Mouse (Mus musculus): ENCODE results near the gene Sar1b.
"Not testable (repeated sequence)": the region's sequence is repeated elsewhere in the genome, so short reads cannot be mapped to it uniquely, and the experiment has no call there.

The Sar1b gene

GRCm38 (mm10) chr11:51775507-51775906 lies 12.0 kb downstream of the Sar1b start:
- in situ Hi-C loops (cut with MboI, MseI) = no loop called here

- in situ Hi-C loops (cut with MboI, MseI) = no loop called here
Measured at GRCm38 (mm10) chr11:51777478-51777877, 14.0 kb downstream of the Sar1b start.

DNA sequence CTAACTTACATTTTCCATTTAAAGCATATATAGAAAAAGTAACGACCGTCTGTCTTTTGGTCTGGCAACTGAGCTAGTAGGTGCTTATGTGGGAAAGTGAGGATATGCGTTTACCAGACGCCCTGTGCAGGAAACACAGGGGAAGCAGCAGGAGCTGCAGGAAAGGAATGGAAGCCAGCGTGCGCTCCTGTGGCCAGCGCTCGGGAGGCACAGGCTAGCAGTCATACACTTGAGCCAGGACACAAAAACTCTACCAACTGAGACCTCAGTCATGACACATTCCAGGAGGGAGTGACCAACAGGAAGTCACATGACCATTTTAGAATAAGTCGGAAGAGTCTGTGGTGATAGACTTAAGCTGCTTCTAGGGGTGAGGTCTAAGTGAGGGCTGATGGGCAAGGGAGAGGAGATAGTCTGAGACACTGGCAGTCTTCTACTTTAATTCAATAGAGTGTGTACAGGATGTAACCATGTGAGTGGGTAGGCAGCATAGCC lies 17.3 kb downstream of the Sar1b start:
- in situ Hi-C loops (cut with MboI, MseI) = no loop called here

DNA sequence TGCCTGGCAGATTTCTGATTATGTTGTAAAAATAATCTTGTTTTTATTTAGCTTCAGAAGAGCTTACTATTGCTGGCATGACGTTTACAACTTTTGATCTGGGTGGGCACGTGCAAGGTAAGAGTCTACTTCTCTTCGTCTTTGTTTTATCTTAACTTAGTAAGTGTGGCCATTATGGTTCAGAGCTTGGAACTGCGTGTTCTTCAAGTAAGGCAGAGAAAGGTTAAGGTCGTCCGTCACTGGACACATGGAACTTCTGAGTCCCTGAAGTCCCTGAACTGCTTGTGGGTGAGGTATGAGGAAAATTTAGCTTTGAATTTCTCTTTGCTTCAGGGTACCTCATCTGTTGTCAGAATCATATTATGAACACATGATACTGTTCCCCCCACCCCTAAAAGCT lies 19.2 kb downstream of the Sar1b start:
- in situ Hi-C loops (cut with MboI, MseI) = no loop called here

DNA sequence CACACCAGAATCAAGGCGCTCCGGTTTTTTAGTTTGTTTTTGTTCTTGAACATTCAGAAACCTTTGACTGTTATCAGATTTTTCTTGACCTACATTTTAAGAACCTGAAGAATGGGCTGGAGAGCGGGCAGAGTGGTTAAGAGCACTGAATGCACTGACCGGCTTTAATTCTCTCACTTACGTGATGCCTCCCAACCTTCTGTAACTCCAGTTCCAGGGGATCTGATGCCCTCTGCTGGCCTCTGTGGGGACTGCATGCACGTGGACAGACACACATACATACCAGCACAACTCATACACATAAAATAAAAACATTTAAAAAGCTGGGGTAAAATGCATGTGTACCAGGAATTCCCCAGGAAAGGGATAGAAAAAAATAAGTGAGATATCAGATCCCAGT lies 22.4 kb downstream of the Sar1b start:
- in situ Hi-C loops (cut with MboI, MseI) = no loop called here

GRCm38 (mm10) chr11:51789735-51790134 lies 26.2 kb downstream of the Sar1b start:
- in situ Hi-C loops (cut with MboI, MseI) = not testable (repeated sequence)

GRCm38 (mm10) chr11:51790662-51791061 lies 27.2 kb downstream of the Sar1b start:
- in situ Hi-C loops (cut with MboI, MseI) = no loop called here

DNA sequence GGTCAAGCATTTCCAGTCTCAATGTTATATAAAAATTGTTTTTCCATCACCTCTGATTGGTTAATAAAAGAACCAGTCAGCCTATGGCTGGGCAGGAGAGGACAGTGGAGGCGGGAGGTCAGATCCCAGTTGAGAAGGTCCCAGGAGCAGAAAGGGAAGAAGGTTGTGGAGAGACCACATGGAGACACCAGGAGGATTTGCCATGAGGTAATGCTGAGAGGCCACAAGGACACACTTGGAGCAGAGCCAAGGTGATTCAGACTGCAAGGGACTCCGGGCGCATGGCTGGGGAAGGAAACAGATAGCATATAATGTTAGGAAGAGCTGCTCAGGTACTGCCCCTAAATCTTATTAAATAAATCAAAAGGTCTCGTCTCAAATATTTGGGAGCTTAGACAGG lies 32.8 kb downstream of the Sar1b start:
- in situ Hi-C loops (cut with MboI, MseI) = no loop called here

DNA sequence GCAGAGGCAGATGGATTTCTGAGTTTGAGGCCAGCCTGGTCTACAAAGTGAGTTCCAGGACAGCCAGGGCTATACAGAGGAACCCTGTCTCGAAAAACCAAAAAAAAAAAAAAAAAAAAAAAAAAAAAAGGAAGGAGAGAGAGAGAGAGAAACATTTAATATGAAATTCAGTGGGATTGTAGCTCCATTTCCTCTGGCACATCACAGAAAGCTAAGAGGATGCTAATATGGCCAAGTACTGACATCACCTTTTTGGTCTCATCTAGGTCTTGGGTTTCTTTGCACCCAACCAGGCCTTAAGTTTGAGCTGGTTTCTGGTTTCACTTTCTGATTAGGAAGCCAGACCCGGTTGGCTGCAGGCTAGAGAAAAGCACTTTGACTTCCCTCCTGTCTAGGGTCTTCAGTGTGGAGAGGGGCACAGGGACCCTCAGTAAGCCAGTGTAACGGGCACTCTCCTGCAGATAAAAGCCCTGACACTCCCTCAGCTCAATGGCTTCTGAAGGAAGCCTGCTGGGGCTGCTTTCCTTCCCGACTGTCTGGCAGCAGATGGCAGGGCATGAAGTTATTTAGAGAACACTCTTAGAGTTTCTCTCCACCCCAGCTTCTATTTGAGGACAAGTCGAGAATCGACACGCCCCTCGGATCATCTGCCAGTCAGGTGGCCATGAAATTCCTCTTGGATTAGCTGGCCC lies 37.3 kb downstream of the Sar1b start:
- in situ Hi-C loops (cut with MboI, MseI) = no loop called here

DNA sequence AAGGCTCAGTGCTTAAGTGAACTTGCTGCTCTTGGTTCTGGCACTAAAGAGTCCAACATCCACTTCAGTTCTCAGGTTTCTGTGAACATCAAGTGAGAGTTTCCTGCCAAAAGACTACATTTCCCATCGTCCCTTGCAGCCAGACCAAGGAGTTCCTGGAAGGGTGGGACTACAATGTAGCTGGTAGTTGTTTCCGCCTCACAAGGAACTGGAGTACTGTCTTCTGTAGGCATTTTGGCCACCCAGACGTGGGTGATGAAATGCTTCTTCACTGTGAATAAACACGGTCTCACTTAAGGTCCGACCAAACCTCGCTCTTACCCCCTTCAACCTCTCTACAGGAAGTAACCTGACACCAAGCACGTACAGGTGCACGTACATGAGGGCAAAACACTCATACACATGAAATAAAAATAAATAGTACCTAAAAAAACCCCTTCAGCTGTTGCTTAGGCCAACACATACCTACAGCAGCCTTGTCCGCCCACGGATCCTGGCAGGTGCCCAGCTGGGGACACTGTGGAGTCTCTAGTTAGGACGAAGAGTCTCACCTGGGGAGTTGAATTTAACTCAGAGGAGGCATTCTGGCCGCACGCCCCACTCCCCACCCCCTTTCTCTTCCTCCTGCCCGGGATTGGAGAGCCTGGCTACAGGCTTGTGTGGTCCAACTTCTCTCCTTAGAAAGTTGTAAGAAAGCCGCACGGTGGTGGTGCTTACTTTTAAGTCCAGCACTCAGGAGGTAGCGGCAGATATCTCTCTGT lies 41.9 kb downstream of the Sar1b start:
- in situ Hi-C loops (cut with MboI, MseI) = no loop called here

DNA sequence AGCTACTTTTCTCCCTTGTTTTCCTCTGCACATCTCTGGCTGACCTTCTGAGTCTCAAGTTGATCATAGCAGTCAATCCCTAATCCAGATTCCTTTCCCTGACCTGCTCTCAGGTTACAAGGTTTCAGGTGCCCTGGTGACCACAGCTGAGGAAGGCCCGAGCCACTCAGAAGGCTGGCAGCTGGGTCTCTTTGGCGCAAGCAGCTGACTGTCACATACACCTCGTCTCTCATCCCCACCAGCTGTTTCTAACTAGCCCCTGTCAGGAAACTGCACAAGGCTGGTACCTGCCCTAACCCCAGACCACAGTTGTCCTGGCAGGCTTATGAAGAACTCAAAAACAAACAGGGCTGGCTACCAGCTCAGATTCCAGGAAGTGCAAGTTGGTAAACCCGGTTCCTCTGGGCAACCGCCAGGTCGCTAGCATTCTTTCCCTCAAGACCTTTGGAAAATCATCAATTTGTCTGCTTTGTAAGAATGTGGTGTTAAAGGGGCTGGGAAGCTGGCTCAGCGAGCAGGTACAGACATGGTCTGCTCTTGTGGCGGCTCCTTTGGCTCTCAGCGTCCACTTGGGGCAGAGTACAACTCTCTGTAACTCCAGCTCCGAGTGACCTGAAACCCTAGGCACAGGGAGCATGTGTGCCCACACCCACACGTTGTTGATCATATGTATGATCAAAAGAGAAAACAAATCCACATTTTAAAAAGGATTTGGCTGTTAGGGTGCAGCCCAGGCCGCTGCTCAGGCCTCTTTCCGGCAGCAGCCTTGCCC lies 43.8 kb downstream of the Sar1b start:
- in situ Hi-C loops (cut with MboI, MseI) = no loop called here

GRCm38 (mm10) chr11:51809632-51810224 lies 46.2 kb downstream of the Sar1b start:
- in situ Hi-C loops (cut with MboI, MseI) = no loop called here

- in situ Hi-C loops (cut with MboI, MseI) = no loop called here
Measured at GRCm38 (mm10) chr11:51811230-51811629, 47.7 kb downstream of the Sar1b start.

GRCm38 (mm10) chr11:51812022-51812546 lies 48.6 kb downstream of the Sar1b start:
- in situ Hi-C loops (cut with MboI, MseI) = no loop called here

DNA sequence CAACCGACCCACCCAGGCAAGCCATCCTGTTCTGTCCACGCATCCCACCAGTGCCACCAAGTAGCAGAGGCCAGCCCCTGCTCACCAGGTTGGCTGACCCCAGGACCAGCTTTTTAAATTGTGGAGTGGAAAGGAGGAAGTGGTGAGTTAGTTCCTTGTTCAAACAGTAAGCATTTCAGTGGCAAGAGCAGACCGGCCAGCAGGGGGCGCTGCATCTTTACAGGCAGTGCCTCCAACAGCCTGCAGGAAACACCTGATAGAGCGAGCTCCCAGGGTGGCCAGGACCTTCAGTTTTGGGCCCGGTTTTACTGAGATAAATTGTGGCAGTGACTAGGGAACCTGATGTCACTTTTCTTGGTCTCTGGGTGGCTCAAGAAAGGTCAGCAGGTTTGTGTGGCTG lies 54.3 kb downstream of the Sar1b start:
- in situ Hi-C loops (cut with MboI, MseI) = no loop called here

DNA sequence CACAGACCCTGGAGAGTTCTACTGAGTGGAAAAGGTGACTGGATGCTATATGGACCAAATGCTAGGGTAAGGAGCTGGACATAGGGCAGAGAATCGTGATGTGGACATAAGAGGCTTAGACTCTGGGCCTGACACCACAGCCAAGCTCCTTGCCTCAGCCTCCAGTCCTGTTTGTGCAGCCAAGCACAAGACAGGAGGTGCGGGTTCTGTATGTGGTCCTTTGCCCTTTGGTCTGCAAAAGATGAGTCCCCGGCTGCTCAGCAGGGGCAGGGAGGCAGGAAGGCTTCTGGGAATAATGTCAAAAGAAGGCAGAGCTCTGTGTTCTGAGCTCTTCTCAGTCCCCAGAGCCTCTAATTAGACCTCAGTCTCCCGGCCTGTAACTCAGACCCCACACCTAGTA lies 55.4 kb downstream of the Sar1b start:
- in situ Hi-C loops (cut with MboI, MseI) = no loop called here

GRCm38 (mm10) chr11:51819964-51820363 lies 56.5 kb downstream of the Sar1b start:
- in situ Hi-C loops (cut with MboI, MseI) = loop anchor here (5.0 kb wide), 2 partner anchors 37 to 147 kb away; partner anchors contain the start of genes Cdkn2aipnl and Jade2

DNA sequence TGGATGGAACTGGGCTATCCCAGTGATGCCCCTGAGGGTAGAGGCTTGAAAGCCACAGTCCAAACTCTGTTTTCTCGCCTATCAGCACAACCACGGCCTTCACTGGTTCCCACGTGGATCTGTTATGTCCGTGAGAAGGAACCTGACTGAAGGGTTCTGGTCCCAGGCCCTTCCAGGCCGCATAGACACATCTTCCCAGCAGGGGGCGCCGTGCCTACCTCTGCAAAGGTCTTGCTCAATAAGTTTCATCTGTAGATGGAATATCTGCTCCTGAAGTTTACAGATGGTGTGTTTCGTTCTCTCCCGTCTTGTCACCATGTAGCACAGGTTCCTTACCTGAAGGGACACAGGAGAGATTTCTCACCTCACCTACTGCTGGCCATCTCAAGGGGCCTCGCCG lies 57.4 kb downstream of the Sar1b start:
- in situ Hi-C loops (cut with MboI, MseI) = loop anchor here (5.0 kb wide), 2 partner anchors 36 to 146 kb away; partner anchors contain the start of genes Cdkn2aipnl and Jade2

DNA sequence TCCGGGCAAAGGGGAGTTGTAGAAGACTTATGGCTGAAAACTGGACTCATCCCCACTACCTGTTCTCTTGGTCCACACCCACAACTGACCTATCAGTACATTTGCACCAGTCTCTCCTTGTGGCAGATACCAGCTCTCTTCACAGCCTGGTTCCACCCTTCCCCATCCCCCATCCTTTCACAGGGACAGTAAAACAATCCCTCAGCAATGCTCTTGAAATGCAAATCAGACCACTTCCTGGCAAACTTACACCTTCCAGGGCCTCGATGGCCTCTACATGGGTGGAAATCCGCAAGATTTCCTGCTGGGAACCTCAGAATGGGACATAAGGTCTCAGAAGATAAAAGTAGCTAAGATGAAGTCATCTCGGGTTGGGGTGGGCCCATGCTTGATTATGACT lies 59.2 kb downstream of the Sar1b start:
- in situ Hi-C loops (cut with MboI, MseI) = loop anchor here (5.0 kb wide), 2 partner anchors 35 to 145 kb away; partner anchors contain the start of genes Cdkn2aipnl and Jade2

DNA sequence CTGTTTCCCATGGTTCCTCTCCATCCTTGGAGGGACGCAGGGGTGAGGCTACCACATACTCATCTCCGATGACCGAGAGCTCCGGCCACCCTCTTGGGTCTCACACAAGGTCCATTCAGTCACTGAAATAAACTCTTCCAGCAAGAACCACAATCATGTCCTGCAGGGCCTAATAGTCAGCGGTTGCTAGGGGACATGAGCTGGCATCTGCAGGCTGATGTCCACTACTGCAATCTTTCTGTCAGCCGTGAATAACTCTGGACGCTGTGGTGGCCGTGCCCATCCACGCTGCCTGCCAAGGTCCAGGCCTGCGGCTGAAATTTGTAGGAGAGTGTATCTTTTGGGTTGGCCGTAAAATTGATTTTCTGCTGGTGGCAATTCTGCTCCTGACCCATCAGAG lies 59.8 kb downstream of the Sar1b start:
- in situ Hi-C loops (cut with MboI, MseI) = loop anchor here (5.0 kb wide), 2 partner anchors 34 to 144 kb away; partner anchors contain the start of genes Cdkn2aipnl and Jade2

All from regulatory T cell (primary cell).